Mouse (Mus musculus): Measurements from ENCODE around the gene Kng1. TPM values are rescaled to one million over a fixed set of nuclear protein-coding genes. Genes with fewer than 3 reads are reported as not detected.

Gene Kng1
- polyA plus RNA-seq, 1 experiment: 13.7 TPM

DNA sequence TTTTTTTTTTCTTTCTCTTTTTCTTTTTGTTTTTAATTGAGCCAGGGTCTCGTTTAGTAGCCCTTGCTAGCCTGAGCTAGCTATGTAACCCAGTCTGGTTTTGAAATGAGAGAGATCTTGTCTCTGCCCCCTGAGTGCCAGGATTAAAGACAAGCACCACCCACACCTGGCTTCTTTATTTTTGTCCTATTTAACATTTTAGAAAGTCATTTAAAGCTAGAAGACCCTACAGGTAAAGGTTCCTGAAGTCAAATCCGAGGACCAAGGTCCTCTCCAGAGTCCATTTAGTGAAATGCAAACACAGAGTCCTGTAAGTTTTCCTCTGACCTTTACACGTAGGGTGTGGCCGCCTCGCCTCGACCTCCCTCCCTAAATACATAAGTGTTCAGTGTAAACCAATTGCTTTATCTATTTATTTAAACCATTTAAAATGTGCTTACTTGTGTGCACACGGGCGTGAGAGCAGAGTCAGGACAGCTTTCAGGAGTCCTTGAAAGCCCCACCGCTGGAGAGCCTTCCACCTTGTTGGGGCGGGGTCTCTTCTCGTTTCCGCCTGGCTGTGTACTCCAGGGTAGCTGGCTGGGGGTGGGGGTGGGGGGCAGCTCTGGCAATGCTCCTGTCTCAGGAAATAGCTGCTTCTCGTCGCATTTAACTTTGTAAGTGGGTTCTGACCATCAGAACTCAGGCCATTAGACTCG is 44.8 kb downstream of the Kng1 start:
- Histone ChIP-seq H3K27ac (ENCODE audit: control insufficient read depth, insufficient read depth, low read depth, low read length, poor library complexity) (0 out of 2 replicates have a peak overlapping the region, but pooled peaks have one; percentile 10), H3K4me3 (replicated peaks; ENCODE audit: control insufficient read depth, low read depth, low read length) (peak overlapping the region; percentile 18), H3K4me1 (ENCODE audit: control insufficient read depth, insufficient read depth, low read length) (no peaks in the 10 kb centered on the region; the same call in 1 of the 2 replicates)
- WGBS: 10% methylated on average over 15 of the region's 15 CpGs
- TF ChIP-seq POLR2A (IDR thresholded peaks at IDR 0.05; ENCODE audit: borderline replicate concordance, control insufficient read depth, low read depth, low read length) (no peak), CTCF (IDR thresholded peaks at IDR 0.05; ENCODE audit: control insufficient read depth, insufficient read depth, low read length) (no peak)

DNA sequence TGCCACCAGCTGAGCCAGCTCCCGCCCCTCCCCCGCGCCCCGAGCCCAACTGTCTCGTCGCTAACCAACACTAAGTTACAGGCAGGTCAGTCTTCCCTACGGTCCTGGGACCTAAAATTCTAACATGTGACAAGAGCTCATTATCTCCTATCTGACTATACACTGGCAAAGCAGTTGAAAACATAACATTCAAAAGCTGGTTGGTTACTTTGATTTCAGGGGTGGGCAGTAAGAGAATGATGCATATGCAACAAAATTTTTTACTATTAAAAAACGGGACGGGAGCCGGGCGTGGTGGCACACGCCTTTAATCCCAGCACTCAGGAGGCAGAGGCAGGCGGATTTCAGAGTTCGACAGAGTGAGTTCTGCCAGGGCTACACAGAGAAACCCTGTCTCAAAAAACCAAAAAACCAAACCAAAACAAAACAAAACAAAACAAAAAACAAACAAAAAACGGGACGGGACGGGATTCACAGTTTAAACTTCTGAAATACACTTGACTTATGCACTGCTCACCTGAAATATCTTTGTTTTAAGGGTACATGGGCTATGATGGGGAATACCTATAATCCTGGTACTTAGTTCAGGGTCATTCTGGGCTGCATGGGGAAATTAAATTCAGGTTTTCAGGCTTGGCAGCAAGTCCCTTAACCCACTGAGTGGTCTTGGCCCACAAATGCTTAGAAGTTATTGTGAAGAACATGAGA is 45.5 kb downstream of the Kng1 start:
- WGBS: 17% methylated on average over 17 of the region's 17 CpGs
- no peaks in the 10 kb centered on the region; the same call in 1 of the 2 replicates for H3K4me1 ChIP-seq (ENCODE audit: control insufficient read depth, insufficient read depth, low read length)
- no peak for TF ChIP-seq CTCF (IDR thresholded peaks at IDR 0.05; ENCODE audit: control insufficient read depth, insufficient read depth, low read length)
- TF ChIP-seq POLR2A (IDR thresholded peaks at IDR 0.05; ENCODE audit: borderline replicate concordance, control insufficient read depth, low read depth, low read length): no peak
- H3K4me3 ChIP-seq (replicated peaks; ENCODE audit: control insufficient read depth, low read depth, low read length): peak overlapping the region; percentile 18
- peak overlapping the region; percentile 10; the same call in 1 of the 2 replicates for H3K27ac ChIP-seq (ENCODE audit: control insufficient read depth, insufficient read depth, low read depth, low read length, poor library complexity)

DNA sequence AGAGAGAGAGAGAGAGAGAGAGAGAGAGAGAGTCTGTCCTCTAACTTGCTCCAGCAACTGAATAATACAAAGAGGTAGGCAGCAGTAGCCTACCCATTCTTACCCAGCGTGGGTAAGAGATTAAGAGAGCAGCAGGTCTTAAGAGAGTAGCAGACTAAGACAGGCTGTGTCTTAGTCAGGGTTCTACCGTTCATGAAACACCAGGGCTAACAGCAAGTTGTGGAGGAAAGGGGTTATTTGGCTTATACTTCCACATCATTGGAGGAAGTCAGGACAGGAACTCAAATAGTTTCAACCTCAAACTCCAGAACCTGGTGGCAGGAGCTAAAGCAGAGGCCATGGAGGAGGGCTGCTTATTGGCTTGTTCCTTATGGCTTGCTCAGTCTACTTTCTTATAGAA is 46.2 kb downstream of the Kng1 start:
- no peak overlapping the region for H3K4me3 ChIP-seq (replicated peaks; ENCODE audit: control insufficient read depth, low read depth, low read length)
- TF ChIP-seq POLR2A (IDR thresholded peaks at IDR 0.05; ENCODE audit: borderline replicate concordance, control insufficient read depth, low read depth, low read length): no peak
- no peak for TF ChIP-seq CTCF (IDR thresholded peaks at IDR 0.05; ENCODE audit: control insufficient read depth, insufficient read depth, low read length)
- no peaks in the 10 kb centered on the region; the same call in 1 of the 2 replicates for H3K4me1 ChIP-seq (ENCODE audit: control insufficient read depth, insufficient read depth, low read length)
- H3K27ac ChIP-seq (ENCODE audit: control insufficient read depth, insufficient read depth, low read depth, low read length, poor library complexity): peak overlapping the region; percentile 19; the same call in 1 of the 2 replicates
- 6% methylated on average over 2 of the region's 2 CpGs for WGBS

DNA sequence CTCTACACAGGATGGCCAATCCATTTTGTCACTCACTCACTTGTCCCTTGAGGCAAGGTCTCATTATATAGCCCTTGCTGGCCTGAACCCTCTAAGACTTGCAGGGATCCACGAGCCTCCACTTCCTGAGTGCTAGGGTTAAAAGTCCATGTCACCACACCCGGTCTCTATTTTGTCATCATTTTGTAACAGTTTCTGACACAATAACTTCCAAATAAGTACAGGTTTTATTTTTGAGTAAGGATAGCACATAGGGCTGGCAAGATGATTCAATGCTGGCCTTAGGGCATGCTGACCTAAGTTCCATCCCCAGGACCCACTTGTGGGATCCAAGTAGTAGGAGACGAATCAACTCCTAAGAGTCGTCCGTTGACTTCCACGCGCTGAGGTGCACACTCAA is 48.5 kb downstream of the Kng1 start:
- TF ChIP-seq POLR2A (IDR thresholded peaks at IDR 0.05; ENCODE audit: borderline replicate concordance, control insufficient read depth, low read depth, low read length): no peak
- no peak for TF ChIP-seq CTCF (IDR thresholded peaks at IDR 0.05; ENCODE audit: control insufficient read depth, insufficient read depth, low read length)
- 59% methylated on average over 7 of the region's 7 CpGs for WGBS
- Histone ChIP-seq H3K27ac (ENCODE audit: control insufficient read depth, insufficient read depth, low read depth, low read length, poor library complexity) (peak overlapping the region; percentile 54; the same call in 1 of the 2 replicates), H3K4me1 (ENCODE audit: control insufficient read depth, insufficient read depth, low read length) (no peaks in the 10 kb centered on the region; the same call in 1 of the 2 replicates), H3K4me3 (replicated peaks; ENCODE audit: control insufficient read depth, low read depth, low read length) (no peak overlapping the region)

DNA sequence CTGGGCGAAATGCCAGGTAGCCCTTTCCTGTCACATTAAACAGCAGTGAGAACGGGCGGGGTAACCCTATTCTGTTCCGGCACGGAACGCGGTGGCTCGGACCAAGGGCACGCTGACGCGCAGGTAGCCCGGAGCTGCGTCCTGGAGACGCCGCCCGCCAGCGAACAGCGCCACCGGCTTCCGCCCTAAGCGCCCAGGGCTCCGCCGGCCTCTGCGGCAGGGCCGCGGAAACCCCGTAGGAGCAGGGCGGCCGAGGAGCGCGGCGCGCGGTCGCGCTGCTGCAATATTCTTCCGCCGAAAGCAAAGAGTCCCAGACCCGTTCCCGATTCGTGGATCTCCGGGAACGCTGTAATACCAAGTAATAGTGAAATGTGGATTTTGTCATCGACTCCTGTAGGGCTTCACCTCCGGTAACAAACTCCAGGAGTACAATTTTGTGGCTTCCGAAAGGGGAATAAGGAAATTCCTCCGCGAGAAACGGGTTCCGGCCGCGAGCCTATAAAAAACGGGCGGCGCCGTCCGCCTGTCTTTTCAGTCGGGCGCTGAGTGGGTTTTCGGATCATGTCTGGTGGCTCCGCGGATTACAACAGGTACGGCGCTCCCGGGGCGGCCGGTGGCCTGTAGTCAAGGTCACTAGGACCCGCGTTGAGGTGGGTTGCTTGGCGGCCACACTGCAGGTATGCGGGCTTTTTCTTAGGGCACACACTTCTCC is 49.7 kb downstream of the Kng1 start, which contains the start of gene Eif4a2:
TSS of gene Eif4a2 (plus strand) at position 214 of the 712 bp plus-strand sequence.
- Histone ChIP-seq H3K4me1 (ENCODE audit: control insufficient read depth, insufficient read depth, low read length) (no peaks in the 10 kb centered on the region; the same call in 1 of the 2 replicates), H3K4me3 (replicated peaks; ENCODE audit: control insufficient read depth, low read depth, low read length) (peak within 1 kb of the TSS; percentile 98), H3K27ac (ENCODE audit: control insufficient read depth, insufficient read depth, low read depth, low read length, poor library complexity) (peak within 1 kb of the TSS; percentile 97)
- under 1% methylated on average over 71 of the region's 71 CpGs for WGBS
- TF ChIP-seq CTCF (IDR thresholded peaks at IDR 0.05; ENCODE audit: control insufficient read depth, insufficient read depth, low read length): peak; percentile 19; the same call in 1 of the 2 replicates
- TF ChIP-seq POLR2A (IDR thresholded peaks at IDR 0.05; ENCODE audit: borderline replicate concordance, control insufficient read depth, low read depth, low read length): peak; percentile 96

DNA sequence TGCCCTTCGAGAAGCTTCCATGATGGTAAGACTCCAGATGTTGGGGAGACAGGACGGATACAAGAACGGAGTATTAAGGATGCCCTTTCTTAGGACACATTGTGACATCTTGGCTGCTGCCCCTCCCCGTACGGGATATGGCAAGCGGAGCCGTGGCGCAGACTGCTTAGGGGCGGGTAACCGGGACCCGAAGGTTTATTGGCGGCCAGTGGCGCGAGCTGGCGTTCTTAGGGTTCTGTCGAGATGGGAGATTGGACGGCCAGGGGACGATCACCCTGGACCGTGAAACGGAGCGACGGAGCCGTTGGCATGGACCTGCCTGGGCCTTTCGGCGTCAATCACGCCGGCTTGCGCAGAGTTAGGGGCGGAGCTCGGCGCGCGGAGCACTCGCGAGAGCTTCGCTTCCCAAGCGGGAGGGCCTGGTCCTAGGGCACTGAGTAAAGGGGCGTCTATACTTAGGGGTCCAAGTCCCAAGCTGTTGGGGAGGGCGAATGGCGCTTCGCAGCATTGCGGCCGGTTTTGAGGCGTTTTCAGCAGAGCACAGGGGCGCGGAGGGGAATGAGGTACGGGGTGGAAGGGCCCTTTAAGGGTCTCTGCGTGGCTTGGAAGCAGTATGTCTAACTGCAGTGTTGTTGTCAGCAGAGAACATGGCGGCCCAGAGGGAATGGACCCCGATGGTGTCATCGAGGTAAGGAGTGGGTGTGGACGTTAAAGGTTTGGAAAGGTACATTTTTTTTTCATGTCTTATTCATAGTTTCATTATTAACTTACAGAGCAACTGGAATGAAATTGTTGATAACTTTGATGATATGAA is 50.5 kb downstream of the Kng1 start:
- under 1% methylated on average over 52 of the region's 52 CpGs for WGBS
- Histone ChIP-seq H3K4me1 (ENCODE audit: control insufficient read depth, insufficient read depth, low read length) (no peaks in the 10 kb centered on the region; the same call in 1 of the 2 replicates), H3K27ac (ENCODE audit: control insufficient read depth, insufficient read depth, low read depth, low read length, poor library complexity) (peak overlapping the region; percentile 97), H3K4me3 (replicated peaks; ENCODE audit: control insufficient read depth, low read depth, low read length) (peak overlapping the region; percentile 98)
- TF ChIP-seq CTCF (IDR thresholded peaks at IDR 0.05; ENCODE audit: control insufficient read depth, insufficient read depth, low read length) (no peak), POLR2A (IDR thresholded peaks at IDR 0.05; ENCODE audit: borderline replicate concordance, control insufficient read depth, low read depth, low read length) (peak; percentile 96; the same call in 1 of the 2 replicates)

DNA sequence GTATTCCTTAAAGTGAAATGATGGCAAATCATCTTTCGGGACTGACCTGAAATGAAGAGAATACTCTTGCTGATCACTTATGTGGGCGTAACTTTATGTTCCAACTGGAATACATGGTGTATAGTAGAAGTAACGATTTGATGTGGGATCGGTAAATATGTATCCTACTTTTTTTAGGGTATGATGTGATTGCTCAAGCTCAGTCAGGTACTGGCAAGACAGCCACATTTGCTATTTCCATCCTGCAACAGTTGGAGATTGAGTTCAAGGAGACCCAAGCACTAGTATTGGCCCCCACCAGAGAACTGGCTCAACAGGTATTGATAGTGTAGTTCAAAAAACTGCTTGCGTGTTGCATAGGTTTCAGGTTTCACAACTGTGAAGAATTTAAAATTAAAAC is 51.3 kb downstream of the Kng1 start:
- Histone ChIP-seq H3K4me1 (ENCODE audit: control insufficient read depth, insufficient read depth, low read length) (no peaks in the 10 kb centered on the region; the same call in 1 of the 2 replicates), H3K27ac (ENCODE audit: control insufficient read depth, insufficient read depth, low read depth, low read length, poor library complexity) (no peak overlapping the region), H3K4me3 (replicated peaks; ENCODE audit: control insufficient read depth, low read depth, low read length) (peak overlapping the region; percentile 98)
- WGBS: 8% methylated on average over 5 of the region's 5 CpGs
- TF ChIP-seq POLR2A (IDR thresholded peaks at IDR 0.05; ENCODE audit: borderline replicate concordance, control insufficient read depth, low read depth, low read length) (no peak), CTCF (IDR thresholded peaks at IDR 0.05; ENCODE audit: control insufficient read depth, insufficient read depth, low read length) (no peak)

Data from bone marrow, adult 2 months (tissue).